Mouse (Mus musculus): ENCODE measurements at regions not wholly inside any gene's neighbourhood (a gene's known extent, or its start where the extent isn't known, plus 50 kb on each side); places are given as distances from the start of the nearest gene placed in this dataset.

- TF ChIP-seq CTCF (conservative IDR thresholded peaks at IDR 0.05 in 1 of 2, IDR thresholded peaks at IDR 0.05 in 1 of 2; ENCODE audit: low read depth in 2 of 2, low read length in 2 of 2) (no peak), PAX5 (IDR thresholded peaks at IDR 0.05; ENCODE audit: low read length) (no peak), EP300 (IDR thresholded peaks at IDR 0.05; ENCODE audit: low read length) (no peak), TCF12 (IDR thresholded peaks at IDR 0.05; ENCODE audit: low read depth, low read length) (no peak), POLR2A (IDR thresholded peaks at IDR 0.05; ENCODE audit: low read depth, low read length) (no peak), UBTF (IDR thresholded peaks at IDR 0.05; ENCODE audit: low read depth, low read length) (no peak), MAZ (IDR thresholded peaks at IDR 0.05; ENCODE audit: low read depth, low read length) (no peak), ZNF384 (IDR thresholded peaks at IDR 0.05; ENCODE audit: low read depth, low read length) (no peak), MEF2A (IDR thresholded peaks at IDR 0.05; ENCODE audit: borderline replicate concordance, low read depth, low read length) (no peak)
Observed at GRCm38 (mm10) chr11:19194464-19194863, 175.7 kb upstream of the Meis1 start.
